Mouse (Mus musculus) cerebellum, adult 18-20 months (tissue): ENCODE results near the gene Scnn1b.

Experiments
- DNase-seq, 2 experiments: peaks; one replicate each; pipeline ENCODE4 v3.0.0; 2021

Scnn1b gene

DNA sequence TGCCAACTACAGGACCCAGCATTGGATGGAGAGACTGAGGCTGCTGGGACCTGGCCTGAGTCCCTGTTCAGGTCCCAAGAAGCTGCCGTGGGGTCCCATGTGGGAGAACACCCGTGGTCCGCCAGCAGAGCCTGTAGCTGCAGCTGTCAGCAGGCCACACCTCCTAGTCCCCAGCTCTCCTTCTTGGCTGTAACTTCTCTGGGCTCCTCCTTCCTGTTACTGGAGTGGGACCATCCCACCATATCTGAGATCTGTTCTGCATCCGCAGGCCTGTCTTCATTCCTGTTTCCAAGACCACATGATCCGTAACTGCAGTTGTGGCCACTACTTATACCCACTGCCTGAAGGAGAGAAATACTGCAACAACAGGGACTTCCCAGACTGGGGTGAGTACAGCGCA is 49.1 kb downstream of the Scnn1b start:
- DNase-seq: no peak

GRCm38 (mm10) chr7:121924361-121924760 is 59.5 kb downstream of the Scnn1b start:
- DNase-seq: no peak

- DNase-seq: no peak
Observed at GRCm38 (mm10) chr7:121927882-121928281, 63.0 kb downstream of the Scnn1b start.

GRCm38 (mm10) chr7:121931246-121931645 is 66.4 kb downstream of the Scnn1b start:
- peak; percentile 72 to 78 for DNase-seq

DNA sequence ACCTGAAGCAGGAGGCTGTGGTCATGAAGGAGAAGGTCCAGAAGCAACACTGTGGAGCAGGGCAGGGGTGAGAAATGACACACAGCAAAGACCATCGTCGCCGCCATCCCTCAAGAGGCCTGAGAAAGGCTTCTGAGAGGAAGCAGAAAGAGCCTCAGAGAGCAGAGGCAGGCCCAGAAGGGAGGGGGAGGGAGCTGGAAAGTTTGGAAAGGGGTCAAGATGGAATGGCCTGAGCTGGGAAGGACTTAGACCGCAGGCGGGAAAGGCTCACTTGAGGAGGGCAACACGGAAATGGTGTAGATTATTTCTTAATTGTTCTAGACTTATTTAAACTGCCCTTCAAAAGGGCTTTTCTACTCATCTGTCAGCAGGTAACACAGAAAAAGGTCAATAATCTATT is 68.8 kb downstream of the Scnn1b start:
- DNase-seq: no peak

DNA sequence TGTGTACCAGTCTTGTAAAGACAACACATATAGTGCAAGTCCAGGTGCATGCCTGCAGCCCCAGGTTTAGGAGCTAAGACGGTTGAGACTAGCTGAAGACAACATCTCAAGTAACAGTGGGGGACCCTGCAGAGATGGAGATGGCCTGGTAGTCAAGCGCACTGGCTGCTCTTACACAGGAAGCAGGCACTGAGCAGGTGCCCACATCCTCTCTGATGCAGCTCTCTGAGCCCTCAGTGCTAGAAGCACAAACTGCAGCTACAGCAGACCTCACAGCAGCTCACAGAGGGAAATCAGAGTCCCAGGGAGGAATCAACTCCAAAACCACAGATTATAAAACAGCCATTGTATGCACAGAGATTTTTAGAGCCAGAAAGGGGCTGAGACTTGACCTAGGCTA is 69.5 kb downstream of the Scnn1b start:
- peak in 1 of 2 experiments; percentile 22 for DNase-seq

DNA sequence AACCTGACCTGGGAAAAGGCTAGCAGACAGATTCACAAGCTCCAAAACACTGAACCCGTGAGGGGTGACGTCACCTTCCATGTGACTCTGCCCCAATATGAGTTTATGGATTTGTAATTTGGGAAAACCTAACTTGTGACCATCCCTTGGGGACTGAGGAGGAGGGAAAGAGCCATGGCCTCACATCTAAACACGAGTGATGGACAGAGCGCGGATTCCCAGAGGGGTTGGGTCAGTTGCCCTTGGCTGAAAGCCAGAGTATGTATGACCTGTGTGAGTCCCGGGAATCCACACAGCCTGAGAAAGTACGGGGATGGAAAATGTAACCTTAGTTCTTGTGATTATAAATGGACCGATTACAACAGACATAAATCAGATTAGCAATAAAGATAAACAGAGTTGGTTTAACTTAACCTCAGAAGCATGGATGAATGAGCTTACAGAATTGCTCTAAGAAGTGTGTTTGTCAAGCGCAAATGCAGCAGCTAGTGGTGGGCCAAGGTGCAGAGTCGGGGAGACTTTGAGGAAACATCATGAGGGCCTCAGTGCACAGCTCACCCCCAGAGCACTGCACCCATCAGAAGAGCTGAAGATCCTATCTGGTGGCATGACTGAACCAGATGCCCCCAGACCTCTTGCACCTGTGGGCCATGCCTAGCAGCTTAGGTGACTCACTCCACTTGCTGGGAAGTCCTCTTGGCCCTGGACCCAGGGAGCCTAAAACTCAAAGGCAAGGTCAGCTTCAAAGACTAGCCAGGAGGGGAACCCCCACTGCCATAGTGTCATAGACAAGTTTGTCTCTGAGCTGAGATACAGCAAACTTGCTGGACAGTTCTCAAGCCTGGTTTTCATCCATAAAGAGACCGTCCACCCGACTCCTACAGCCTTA is 71.3 kb downstream of the Scnn1b start:
- no peak for DNase-seq

- DNase-seq: peak; percentile 87 to 91
Observed at GRCm38 (mm10) chr7:121936861-121937630, 72.2 kb downstream of the Scnn1b start.

DNA sequence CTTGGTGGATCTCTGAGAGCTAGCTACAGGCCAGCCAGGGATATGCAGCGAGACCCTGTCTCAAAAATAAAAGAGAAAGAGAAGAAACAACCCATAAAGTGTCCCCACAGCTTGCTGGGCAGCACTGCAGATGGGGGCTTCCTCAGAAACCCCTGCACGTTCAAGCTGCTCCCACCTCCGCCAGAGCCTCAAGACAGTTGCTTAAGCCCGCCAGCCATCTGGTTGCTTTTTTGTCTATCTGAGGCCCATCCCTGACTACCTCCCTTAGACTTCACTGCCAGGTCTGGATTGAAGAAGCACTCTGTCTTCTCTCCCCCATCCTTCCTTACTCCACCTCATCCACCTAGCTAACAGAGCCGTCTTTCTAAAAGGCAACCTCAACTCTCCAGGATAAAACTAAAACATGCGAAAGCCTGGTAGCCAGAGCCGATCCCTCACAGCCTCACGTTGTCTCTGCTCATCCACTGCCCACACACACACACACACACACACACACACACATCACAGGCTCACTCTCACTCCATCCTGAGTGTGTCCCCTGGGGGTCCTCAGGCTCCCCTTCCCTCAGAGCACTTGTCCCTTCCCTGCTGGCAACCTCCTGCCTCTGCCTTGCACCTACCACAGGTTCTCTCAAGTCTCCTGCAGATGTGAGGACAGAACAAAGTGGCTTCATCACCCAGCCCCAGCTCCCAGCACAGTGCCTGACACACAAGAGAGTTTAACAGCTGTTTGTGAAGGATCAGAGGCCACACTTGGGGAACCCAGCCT is 73.5 kb downstream of the Scnn1b start:
- peak in 1 of 2 experiments; percentile 36 for DNase-seq

DNA sequence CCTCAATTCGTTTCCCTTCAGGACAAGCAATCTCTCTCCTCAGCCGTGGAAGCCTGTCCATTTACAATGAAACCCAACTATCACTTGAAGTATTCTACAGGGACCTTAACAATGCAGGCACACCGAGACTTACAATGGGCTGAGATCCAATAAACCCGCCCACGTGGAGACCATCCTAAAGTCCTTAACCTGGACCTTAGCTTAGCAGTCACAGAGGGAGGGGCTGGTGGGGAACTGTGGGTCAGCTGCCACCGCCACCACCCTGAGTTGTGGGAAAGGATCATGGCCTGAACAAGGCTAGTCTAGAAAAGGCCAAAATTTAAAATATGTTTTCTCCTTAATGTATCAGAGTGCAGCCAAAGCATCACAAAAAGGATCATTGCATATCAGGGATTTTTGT is 74.4 kb downstream of the Scnn1b start:
- DNase-seq: peak in 1 of 2 experiments; percentile 44

DNA sequence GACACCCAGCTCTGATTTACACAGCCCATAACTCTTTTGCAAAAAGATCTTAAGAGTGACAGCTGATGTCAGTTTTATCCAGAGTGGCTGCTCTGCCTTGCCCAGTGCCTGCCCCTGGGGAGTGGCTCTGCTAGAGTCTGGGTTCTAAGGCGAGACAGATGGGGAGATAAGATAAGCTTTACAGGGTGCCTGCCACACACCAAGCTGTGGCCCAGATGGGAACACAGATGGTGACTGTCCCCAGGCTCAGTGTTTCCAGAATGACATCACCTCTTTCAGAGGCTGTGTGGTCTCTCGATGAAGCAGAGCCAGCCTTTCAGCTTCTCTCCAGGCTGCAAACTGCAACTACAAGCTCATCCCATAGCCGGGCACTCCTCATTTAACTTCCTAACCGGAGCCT is 74.9 kb downstream of the Scnn1b start:
- peak; percentile 87 to 89 for DNase-seq

DNA sequence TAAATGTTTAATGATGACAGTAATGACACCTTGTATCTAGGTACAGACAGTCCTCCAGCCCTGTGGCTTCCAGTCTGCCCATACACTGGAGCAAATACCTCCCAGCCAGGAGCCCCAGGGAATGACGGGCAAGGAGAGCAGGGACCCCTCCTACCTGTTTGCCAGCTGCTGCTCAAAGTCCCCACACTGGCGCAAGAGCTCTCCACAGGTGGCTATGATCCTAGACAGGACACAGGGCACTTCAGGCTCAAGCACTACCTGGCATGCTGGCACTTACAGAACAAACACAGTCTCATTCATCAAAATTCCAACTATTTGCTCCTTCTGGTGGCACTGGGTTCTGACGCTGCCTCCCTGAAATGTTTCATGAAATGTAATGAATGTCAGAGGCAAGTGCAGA is 76.2 kb downstream of the Scnn1b start:
- no peak for DNase-seq

DNA sequence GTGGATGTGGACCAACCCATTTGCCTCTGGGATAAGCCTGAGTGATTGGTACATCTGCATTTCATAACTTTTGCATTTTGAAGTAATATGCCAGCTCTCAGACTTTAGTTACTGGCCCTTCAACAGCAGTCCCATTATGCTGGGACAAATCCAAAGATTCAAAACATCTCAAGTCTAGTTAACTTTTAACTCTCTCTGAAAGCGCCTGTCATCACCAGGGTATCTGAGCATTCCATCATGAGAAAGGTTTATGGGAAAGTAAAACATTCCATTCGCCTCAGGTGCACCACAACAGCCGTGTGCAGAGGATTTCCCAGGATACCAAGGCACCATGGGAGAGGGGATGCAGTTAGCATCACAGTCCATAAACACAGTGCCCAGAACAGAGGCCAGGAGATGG is 76.8 kb downstream of the Scnn1b start:
- DNase-seq: no peak

DNA sequence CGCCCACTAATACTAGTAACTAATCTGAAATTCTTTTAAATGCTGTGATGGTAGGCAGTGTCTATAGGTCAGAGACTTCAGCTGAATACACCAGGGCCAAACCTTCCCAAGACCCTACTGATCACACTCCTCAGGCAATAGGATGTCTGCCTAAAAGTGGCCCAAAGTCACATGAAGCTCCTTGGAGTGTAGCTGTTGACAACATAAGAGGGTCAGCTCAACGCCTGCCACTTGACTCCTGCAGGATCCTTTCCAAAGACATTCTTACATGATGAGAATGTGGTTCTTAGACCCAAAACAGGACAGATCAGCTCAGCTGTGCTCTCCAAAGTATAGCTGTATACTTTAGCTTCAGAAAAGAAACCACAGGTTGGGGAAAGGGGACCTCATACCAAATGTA is 77.5 kb downstream of the Scnn1b start:
- no peak for DNase-seq

- DNase-seq: peak; percentile 62 to 65
Observed at GRCm38 (mm10) chr7:121946196-121946595, 81.4 kb downstream of the Scnn1b start.

DNA sequence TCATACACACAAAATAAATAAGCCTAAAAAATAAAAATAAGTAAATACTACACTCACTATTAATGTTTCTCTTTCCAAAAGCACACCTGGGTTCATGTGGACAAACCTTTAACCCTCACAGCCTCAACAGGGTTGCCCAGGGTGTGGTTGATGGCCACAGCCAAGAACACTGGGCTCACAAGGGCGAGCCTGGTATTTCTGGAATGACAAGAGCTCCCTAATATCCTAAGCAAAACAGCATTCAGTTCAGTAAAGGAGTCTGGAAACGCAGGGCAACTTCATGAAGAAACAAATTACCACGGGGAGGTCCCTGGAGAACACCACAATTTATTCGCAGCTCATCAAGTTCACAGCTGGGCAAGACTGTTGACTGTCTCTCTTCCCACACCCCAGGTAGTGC is 82.7 kb downstream of the Scnn1b start:
- DNase-seq: no peak

DNA sequence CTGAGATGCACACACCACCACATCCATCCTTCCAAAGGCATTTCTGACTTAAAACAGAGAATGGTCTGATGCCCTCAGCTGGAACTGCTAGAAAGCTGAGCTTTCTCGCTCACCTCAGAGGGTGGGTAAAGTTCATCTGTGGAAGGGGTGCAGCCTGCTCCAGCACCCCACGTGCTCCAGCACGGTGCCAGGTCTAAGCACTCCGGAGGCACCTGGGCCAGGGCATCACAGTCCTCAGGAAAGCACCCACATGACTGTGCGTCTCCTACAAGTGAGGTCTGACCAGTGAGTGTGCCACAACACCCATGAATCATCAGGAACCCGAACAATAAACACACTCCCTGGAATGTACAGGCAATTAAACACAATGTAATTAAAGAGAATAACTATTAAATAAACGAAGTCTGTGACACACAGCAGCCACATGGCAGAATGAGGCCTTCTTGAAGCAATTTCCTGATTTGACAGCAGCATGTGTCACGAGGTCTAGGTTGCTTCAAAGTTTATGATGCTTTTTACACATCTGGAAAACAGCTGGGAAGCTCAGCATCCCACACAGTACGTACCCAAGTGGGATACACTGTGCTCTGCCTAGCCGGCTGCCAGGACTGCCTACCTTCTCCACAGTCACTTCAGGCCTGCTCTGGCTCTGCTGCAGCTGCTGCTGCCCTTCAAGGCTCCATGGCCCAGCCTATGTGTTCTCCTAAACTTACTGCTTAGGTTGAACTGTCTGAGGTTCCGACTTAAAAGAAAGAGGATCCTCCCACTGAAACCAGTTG is 90.2 kb downstream of the Scnn1b start:
- DNase-seq: no peak

DNA sequence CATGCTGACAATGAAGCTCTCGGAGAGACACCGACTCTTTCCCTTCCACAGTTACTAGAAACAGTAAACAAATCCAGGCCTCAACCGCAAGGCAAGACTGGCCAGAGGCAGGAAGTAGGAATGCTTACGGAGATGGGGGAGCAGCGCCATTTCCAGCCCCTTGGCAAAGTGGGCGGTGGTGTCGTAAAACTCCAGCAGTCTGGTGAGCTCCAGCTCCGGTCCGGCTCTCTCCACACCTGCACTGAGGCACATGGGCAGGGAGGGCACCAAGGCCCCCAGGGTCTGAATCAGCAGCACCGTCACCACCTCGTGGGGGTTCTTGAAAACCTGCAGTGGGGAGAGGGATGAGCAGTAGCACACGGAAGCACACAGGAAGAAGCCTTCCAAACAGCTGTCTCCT is 91.0 kb downstream of the Scnn1b start:
- DNase-seq: no peak

DNA sequence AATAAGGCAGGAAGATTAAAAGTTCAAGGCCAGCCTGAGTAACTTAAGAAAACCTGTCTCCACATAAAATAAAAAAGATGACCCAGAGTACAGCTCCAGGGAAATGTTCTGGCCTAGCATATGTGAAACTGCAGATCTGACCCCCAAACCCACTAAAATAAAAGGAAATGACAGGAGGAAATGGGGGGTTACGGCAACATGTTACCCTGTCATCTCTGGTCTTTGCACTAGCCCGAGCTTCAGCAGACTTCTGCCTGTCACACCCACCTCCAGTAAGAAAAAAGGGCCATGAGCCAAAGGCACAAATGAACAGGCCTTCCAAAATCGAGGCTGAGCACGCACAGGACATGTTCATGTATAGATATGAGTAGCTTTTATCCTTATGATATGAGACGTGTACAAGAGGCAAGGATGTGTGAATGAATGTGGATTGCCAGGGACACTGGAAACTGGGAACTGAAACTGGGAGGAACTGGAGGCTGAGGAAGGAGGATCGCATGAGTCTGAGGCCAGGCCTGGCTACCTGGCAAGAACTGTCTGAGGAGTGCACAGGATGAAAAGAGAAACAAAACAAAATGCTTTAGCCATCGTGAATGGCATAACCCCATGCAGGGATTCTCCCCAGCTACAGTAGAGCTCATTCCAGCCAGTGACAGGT is 97.2 kb downstream of the Scnn1b start:
- DNase-seq: no peak

DNA sequence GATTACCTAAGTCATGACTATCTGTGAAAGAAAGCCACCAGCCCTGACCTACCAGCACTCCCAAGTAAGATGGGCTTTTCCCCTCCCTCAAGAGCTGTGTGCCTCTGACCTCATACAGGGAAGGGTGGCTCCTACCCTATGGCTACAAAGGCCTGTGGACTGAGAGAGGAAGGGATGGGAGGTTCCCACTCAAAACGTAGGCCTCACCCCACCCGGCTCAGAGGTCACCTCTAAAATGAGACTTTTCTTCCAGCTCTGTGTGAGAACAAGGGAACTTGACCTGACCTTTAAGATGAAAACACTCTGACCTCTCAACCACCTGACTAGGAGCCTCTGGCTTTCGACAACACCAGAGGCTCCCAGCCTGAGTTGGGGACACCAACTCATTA is 97.7 kb downstream of the Scnn1b start:
- DNase-seq: no peak

DNA sequence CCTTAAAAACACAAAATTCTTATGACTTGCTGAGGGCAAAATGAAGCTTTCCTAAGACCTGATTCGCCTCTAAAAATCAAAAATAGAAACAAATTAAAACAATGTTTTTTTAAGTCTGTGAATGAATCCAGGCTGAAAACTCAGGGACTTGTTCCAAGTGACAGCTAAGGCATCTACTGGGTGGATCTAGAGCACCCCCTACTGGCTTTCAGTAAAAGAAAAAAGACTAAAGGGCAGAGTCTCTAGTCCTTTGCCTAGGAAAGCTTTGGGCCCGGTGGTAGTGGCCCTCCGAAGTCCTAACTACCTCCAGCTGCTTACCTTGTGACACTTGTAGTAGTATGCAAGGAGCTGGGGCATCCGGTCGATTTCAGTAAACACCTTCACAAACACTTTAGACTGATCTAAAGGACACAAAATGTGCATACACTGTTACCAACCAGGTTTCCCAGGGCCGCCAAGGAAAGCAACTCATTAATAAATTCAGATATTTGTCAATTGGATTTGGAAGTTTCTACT is 99.1 kb downstream of the Scnn1b start:
- DNase-seq: peak; percentile 67 to 73

- DNase-seq: no peak
Observed at GRCm38 (mm10) chr7:121966169-121966568, 101.3 kb downstream of the Scnn1b start.
